Mouse (Mus musculus): ENCODE measurements around the gene Nxph1. TPM values are rescaled to one million over a fixed set of nuclear protein-coding genes. Genes with fewer than 3 reads are reported as not detected.

Gene Nxph1
- total RNA-seq, 1 experiment from 2014 or later = 1.2 TPM

DNA sequence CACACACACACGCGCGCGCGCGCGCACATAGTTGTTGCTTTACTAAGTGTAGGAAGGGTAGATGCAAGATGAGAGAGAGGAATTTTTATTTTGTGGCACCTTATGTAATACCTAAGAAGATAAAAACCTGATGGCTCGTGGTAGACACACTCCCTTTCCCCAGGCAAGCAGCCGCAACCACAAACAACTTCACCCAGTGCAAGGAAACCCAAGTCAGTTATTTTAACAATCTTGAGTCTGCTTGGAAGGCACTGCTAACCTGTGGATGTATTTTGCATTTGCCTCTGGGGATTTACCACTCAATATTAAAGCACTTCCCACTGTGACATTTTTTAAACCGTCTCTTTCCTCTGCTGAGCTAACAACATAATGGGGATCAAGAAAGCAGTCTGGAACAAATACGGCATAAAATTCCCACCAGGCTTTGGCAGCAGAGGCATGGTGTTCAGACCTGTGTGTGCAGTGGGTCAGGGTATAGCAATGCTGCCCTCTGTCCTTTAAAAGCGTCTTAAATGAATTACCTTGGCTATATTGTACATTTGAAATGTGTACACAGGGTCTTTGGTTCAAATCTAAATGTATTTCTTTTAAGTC is 176.2 kb downstream of the Nxph1 start:
- DNase-seq = no peak

DNA sequence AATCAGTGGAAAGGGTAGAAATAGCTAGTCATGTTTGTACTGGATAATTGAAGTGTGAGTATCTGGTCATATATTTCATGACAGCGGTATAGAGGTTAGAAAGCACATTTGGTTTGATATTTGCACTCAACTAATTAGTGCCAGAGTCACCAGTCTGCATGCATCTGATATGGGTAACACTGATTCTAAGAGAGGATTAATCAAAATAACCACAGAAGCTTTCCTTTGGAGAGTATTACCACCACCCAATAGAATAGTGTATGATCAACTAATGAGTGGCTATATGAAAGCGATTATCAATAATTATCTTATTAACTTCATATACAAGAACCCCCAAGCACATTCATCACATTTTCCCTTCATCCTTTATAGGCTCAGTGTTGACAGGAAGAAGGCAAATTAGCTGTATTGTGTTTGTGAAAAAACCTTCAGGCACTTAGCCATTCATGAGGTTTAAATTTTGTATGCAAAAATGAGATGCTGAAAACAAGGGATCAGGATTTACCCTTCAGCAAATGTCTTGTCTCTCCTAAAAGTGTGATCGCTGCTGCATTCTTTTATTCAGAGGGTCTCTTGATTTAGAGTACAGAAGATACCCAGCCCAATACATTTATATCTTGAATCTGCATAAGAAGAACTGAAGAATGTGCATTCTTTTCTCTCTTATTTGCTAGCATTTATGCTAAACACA is 185.5 kb downstream of the Nxph1 start:
- no peak for DNase-seq

DNA sequence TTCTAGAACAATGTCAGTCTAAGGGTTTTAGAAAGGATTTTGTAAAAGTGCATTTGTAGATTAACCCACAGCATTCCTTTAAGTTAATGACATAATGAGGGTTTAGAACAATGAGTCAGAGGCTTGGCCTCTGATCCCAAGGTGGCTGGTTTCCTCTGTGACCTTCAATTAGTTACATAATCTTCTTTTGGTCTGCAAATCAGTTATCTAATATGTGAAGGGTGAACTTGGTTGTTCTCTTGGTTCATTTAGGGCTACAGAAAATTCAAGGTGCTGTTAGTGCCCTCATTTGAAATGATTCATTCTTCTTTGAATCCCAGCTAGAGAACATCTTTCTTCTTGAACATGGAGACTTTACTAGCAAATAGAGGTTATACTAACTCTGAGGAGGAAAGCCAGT is 199.7 kb downstream of the Nxph1 start:
- DNase-seq = no peak

DNA sequence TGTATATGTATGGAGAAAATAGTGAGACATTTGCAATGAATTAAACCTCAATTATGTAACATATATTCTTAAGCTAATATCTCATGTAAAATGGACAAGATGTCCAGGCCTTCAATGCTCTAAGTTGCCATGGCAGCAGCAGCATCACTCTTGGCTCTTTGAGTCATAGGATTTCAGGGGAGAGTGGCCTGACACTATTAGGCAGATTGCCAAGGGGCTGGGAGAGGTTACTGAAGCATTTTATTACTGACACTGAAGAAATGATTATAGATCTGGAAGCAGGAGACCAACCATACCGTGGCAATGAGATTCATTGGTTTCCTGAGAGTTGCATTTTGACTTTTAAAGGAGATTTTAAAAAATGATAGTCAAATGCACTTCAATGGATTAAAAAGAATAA is 201.6 kb downstream of the Nxph1 start:
- DNase-seq = no peak

DNA sequence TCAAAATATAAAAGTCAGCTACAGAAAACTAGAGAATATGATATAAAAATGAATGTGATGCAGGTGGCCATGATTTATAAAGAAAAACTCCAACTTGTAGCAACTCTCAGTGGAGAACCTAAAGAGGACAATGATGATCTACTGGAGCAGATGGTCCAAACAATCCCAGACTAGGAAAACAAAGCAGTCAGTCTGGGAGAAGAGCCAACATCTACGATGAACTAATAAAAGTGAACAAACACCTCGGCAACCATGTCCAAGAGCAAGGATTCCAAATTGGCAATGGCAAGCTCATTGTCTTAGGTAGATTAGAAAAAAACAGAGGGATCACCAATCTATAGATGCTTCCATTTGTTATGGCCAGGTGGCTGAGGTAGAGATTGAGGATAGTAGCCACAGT is 211.0 kb downstream of the Nxph1 start:
- DNase-seq = no peak

DNA sequence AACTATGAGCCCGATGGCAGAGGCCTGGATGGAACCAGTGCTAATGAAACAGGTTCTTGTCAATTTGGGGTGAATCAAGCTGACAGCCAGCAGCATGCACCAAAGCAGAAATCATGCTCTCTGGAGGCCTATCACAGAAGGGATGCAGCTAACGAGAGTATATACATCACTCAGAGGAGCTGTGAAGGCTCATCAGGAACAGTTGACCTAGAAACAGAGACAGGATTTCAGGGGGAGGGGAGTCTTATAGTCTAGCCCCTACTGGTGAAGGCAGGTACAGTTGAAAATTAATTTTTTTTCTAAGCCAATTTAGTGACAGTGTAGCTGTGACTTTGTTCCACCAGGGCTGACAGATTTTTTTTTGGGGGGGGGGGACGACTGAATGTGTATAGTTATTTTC is 234.2 kb downstream of the Nxph1 start:
- DNase-seq = no peak

DNA sequence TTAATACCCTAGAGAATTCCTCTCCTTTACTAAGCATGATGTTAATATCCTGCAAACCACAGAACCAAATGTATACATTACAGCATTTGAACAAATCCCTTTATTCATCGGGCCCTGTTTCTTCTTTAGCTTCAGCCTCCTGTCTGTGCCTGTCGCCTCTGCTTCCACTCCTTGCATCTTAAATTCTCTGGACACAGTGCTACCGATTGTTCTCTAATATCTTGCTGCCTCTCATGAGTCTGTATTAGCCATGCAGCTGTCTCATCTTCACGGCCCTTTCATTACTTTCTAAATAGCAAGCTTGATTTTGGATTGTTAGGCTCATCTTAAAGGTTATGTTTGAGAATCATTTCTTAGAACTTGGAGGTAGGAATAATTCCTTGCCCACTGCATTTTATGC is 262.5 kb downstream of the Nxph1 start:
- DNase-seq = no peak

DNA sequence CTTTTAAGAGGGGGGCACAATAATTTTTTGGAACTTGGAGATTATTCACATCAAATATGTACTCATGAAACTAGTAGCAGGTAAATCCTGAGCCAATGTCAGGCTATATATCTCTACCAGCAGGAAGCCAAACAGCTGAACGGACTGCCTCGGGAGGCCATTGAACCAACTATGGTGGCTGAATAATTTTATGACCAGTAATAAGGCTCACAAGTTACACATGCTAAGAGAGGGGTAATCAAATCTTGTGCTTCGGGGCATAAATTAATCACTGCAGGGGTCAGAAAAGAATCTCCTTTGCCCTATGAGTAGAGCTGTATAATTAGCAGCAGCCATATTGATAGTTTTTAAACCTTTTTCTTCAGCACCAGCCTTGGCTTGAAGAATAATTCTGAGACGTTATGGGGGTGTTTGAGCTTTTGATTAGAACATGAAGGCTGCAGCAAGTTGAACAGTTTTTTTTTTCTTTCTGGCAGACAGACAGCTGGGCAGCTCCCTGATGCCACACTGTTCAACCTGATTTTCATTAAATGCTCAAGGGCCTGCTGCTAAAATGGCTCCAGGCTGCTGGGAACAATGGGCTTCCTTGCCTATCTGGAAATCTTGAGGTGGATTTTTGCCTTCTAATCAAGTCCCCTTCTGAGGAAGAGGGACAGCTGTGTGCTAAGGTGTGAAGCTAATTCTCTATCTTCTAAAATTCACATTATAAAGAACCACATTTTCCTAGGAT is 272.7 kb downstream of the Nxph1 start:
- DNase-seq = peak; percentile 1

DNA sequence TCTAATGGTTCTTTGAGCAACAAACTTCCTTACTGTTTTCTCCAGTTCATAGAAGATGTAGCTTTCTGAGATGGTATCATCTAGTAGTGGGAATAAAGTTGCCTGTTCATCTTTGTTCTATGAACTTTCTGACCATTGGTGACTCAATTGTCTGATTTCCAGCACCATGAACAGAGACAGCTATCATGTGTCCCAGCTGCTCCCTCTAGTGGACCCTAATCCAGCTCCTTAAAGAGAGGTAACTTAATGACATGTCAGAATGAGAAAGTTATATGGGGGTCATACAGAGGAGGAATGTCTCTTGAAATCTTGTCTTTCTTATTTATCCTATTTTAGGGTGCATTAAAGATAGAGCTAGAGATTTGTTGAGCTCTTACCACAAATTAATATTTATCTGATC is 286.6 kb downstream of the Nxph1 start:
- peak; percentile 16 for DNase-seq

DNA sequence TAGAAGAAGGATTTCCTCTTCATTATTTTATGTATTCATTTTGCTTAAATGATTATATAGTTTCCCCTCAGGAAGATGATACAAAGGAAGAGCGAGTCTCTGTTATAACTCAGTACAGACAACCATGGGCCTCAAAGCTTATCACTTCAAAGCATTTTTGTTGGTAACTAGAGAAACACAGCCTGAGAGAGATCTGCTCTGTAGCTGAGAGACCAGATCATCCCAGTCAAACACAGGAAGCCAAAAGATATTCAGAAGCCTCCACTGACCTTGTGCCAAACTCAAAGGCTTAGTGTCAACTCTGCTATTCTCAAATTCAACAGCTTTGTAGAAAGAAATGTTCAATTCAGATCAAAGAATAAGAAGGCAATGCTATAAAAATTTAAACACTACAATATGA is 319.8 kb downstream of the Nxph1 start:
- DNase-seq = no peak

Other genes starting within 250 kb of the Nxph1 start
- 40.9 and 45.0 TPM in 2 replicates for gene Ica1, start 169.9 kb upstream of the Nxph1 start, total RNA-seq (2021)

Data from adrenal gland, postnatal 25 days (tissue).